Mouse (Mus musculus): ENCODE measurements at regions not wholly inside any gene's neighbourhood (a gene's known extent, or its start where the extent isn't known, plus 50 kb on each side); places are given as distances from the start of the nearest gene placed in this dataset.
A peak's percentile ranks its signal among the peaks of the same experiment; 100 is the strongest.

GRCm38 (mm10) chr19:6684921-6685320 lies 142.1 kb upstream of the Slc22a12 start:
- 28% methylated on average over 4 of the region's 4 CpGs for WGBS
- no peak for DNase-seq (ENCODE audit: low read depth, low spot score)

GRCm38 (mm10) chr19:6679392-6680307 lies 136.8 kb upstream of the Slc22a12 start:
- WGBS, result 53% methylated on average over 13 of the region's 14 CpGs
- no peak for DNase-seq (ENCODE audit: low read depth, low spot score)

DNA sequence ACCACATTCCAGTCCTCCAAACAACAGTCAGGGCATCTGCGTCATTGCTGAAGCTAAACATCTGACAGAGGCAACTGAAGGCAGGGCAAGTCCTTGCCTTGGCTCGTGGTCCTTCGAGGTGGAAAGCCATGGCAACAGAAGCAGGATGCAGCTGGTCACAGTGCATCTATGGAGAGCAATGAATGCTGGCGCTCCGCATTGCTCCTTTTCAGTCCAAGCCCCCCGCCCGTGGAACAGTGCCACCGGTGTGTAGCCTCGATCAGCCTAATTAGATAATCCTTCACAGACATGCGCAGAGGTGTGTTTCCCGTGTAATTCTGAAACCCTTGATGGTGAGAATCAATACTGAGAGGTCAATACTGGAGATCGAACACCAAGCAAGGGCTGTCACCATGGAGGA lies 134.7 kb upstream of the Slc22a12 start:
- WGBS, result 83% methylated on average over 12 of the region's 12 CpGs
- DNase-seq (ENCODE audit: low read depth, low spot score), result no peak

GRCm38 (mm10) chr19:6675586-6675985 lies 132.8 kb upstream of the Slc22a12 start:
- no peak for DNase-seq (ENCODE audit: low read depth, low spot score)
- WGBS, result 31% methylated on average over 3 of the region's 3 CpGs

- DNase-seq (ENCODE audit: low read depth, low spot score), result no peak
- WGBS, result 50% methylated on average over 6 of the region's 6 CpGs
Observed at GRCm38 (mm10) chr19:6671696-6672095, 128.9 kb upstream of the Slc22a12 start.

- DNase-seq (ENCODE audit: low read depth, low spot score), result no peak
- 57% methylated on average over 8 of the region's 8 CpGs for WGBS
Observed at GRCm38 (mm10) chr19:6669881-6670280, 127.0 kb upstream of the Slc22a12 start.

GRCm38 (mm10) chr19:6668545-6668944 lies 125.7 kb upstream of the Slc22a12 start:
- DNase-seq (ENCODE audit: low read depth, low spot score), result no peak
- 28% methylated on average over 2 of the region's 2 CpGs for WGBS

DNA sequence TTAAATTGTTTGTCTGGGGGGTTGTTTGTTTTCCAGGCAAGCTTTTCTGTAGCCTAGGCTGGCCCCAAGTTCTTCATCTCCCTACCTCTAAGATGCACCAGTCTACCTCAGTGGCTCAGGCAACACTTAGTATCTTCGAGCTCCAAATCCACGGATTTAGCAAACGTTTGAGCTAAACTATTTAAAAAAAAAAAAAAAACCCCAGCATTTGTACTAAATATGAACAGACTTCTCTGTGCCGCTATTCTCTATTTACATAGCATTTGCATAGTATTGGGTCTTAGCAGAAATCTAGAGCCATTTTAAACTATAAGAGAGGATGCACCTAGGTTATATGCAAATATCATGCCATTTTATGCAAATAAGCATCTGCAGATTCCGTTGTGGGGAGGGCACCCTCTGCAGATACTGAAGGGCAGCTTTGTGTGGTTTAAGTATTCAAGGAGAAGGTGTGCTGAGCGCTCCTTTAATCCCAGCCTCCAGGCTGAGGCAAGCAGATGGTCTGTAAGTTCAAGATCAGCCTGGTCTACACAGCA lies 123.4 kb upstream of the Slc22a12 start:
- WGBS, result 55% methylated on average over 6 of the region's 6 CpGs

DNA sequence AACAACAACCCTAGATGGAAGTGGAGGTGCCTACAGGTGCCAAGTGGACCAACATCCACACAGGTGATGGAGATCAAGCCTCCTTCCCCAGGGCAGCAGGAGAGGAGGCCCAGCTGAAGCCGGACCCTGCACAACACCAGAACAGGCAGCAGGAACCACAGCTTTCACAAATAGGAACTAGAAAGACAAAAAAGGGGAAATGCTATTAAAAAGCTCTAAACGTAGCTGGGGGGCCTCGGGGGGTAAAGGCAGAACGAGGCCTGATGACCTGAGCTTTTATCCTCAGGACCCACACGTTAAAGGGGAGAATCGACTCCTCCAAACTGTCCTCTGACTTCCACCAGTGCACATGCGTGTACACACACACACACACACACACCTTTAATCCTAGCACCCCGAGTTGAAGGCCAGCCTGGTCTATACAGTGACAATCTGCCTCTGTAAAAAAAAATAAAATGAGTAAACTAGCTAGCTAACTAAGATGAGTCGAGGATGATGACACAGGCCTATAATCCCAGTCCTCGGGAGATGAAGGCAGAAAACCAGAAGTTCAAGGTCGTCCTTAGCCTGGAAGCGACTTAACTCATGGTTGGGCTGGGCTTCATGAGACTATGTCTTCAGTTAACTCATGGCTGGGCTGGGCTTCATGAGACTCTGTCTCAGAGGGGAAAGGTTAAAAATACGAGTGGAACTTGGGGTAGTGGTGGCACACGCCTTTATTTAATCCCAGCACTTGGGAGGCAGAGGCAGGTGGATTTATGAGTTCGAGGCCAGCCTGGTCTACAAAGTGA lies 122.6 kb upstream of the Slc22a12 start:
- 51% methylated on average over 15 of the region's 15 CpGs for WGBS
- DNase-seq (ENCODE audit: low read depth, low spot score), result no peak

More for the DNA sequence above, 123.4 kb upstream of the Slc22a12 start:
- no peak for DNase-seq (ENCODE audit: low read depth, low spot score)

- no peak for DNase-seq (ENCODE audit: low read depth, low spot score)
- 81% methylated on average over 12 of the region's 12 CpGs for WGBS
Observed at GRCm38 (mm10) chr19:6664311-6664952, 121.6 kb upstream of the Slc22a12 start.

- 2% methylated on average over 10 of the region's 10 CpGs for WGBS
- DNase-seq (ENCODE audit: low read depth, low spot score), result peak; percentile 39
Observed at GRCm38 (mm10) chr19:6663391-6663790, 120.6 kb upstream of the Slc22a12 start.

- no peak for DNase-seq (ENCODE audit: low read depth, low spot score)
Observed at GRCm38 (mm10) chr19:6662346-6662939, 119.6 kb upstream of the Slc22a12 start.

GRCm38 (mm10) chr19:6661508-6661871 lies 118.7 kb upstream of the Slc22a12 start:
- 45% methylated on average over 2 of the region's 2 CpGs for WGBS
- no peak for DNase-seq (ENCODE audit: low read depth, low spot score)

More at GRCm38 (mm10) chr19:6662346-6662939, 119.6 kb upstream of the Slc22a12 start:
- 22% methylated on average over 4 of the region's 4 CpGs for WGBS

DNA sequence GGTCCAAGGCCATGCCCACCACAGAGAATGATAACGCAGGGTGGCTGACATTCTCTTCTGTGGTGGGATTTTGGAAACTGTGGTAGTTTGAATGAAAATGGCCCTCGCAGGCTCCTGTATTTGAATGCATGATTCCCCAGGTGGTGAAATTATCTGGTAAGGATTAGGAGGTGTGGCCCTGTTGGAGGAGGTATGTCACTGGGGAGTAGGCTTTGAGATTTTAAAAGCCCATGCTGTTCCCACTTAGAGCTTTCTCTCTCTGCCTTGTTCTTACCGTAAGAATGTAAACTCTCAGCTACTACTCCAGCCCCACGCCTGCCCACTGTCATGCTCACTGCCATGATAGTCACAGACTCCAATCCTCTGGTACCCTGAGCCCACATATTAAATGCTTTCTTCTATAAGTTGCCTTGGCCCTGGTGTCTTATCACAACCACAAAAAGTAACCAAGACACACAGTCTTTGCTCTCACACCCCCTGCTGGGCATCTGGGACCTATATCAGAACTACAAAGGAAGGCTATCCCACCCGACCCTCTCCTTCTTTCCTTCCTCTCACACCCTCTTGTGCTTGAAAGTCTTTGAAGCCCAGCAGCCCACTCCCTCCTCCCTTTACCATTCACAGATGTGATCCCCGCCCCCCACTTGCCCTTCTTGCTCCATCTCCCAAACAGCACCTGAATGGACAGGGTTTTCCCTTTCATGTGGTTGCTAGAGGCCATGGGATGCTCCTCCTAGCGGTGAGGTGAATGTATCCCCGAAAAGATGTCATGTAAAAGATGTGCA lies 118.1 kb upstream of the Slc22a12 start:
- DNase-seq (ENCODE audit: low read depth, low spot score), result no peak
- WGBS, result 52% methylated on average over 8 of the region's 8 CpGs

DNA sequence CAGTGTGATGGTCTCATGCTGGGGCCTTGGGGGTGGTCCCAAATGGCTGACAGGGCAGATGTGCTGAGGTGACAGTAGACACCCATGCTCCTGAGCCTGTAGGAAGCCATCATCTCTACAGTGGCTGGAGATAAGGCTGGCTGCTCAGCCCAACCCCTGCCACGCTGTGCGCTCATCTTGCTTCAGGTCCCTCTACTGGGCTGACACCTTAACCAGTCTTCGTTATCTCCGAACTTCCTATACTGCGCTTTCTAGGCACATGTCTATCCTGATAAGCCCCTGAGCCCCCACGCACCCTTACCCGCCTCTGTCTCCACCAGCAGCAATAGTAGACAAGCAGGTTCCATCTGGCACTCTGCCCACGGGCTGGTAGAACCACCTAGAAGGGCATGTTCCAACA lies 117.3 kb upstream of the Slc22a12 start:
- 77% methylated on average over 8 of the region's 8 CpGs for WGBS
- no peak for DNase-seq (ENCODE audit: low read depth, low spot score)

- no peak for DNase-seq (ENCODE audit: low read depth, low spot score)
- 85% methylated on average over 5 of the region's 5 CpGs for WGBS
Observed at GRCm38 (mm10) chr19:6654550-6654949, 111.7 kb upstream of the Slc22a12 start.

DNA sequence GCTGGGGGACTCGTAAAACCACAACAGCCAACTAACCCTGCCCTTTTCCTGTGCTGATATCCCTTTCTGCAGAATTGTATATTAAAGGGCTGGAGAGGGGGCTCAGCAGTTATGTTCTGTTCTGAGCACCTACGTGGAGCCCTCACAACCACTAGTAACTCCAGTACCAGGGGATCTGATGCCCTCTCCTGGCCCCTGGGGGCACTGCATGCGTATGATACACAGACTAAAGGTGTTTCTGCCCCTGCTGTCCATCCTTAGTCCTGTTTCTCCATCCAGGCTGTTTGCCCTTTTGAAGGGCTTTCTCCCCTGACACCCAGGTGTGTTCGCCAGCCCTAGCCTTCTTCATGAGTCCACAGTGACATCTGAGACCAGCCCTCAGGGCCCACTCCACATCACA lies 109.9 kb upstream of the Slc22a12 start:
- no peak for DNase-seq (ENCODE audit: low read depth, low spot score)
- WGBS, result 84% methylated on average over 4 of the region's 4 CpGs

DNA sequence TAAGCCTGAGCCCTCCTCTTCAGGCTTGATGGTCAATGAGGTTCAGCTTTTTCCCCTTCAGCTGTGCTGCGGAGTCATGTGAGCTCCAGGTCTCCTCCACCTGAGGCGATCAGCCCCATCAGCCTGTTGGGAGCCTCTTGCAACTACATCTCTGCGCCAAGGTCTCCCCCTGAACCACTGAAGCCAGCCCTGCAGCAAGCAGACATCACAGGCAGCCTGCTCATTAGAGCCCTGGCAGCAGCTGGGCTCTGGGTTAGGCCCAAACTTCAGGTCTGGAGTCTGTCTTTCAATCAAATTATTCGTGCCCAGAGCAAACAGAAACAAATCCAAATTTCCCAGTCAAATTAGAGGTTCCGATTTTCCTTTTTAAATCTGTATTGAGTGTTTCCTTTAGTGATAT lies 108.4 kb upstream of the Slc22a12 start:
- WGBS, result 68% methylated on average over 5 of the region's 5 CpGs
- no peak for DNase-seq (ENCODE audit: low read depth, low spot score)

GRCm38 (mm10) chr19:6649885-6650284 lies 107.1 kb upstream of the Slc22a12 start:
- DNase-seq (ENCODE audit: low read depth, low spot score), result no peak
- 79% methylated on average over 4 of the region's 4 CpGs for WGBS
